Mouse (Mus musculus) skeletal muscle tissue, adult 2 months (tissue): ENCODE results near the gene Upp2.

Source experiments
- DNase-seq: peaks from one replicate; pipeline ENCODE4 v3.0.0-alpha.2; 2012; ENCODE audit warnings: low read depth, low spot score

Gene Upp2

DNA sequence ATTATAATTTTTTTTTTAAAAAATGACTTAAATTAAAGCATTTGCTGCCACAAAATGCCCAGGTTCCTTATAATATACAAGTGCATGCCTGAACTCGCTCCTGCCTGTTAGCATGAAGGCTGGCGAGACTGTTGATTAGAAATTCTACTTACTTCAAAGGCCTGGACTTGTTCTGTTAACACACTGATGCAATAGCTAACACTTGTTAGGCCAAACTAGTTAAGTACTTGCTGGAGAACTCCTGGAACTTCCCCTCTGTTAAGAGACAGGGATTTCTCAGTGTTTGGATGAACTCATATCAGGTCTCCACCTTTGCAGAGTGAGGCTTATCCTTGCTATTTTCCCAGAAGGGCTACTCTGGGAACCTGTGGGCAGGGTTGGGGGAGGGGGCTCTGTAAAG is 105.4 kb downstream of the Upp2 start:
- DNase-seq, result no peak

DNA sequence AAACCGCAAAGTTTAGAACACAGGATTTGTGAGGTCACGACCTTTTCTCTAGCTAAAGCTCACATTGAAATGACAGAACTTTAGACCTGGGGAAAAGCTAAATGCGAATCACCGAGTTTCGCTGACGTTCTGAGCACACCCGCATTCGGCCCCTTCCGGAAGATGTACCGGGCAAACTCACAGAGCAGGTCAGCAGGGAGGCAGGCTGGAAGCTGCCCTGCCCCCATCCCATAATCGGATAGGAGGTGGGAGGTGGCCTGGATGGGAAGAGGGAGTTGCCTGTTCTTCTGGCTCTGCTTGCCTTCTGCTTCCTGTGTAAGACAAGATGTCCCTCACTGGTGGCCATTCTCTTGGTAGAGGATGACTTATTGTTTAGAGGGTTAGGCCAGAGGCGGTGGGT is 112.9 kb downstream of the Upp2 start:
- no peak for DNase-seq

DNA sequence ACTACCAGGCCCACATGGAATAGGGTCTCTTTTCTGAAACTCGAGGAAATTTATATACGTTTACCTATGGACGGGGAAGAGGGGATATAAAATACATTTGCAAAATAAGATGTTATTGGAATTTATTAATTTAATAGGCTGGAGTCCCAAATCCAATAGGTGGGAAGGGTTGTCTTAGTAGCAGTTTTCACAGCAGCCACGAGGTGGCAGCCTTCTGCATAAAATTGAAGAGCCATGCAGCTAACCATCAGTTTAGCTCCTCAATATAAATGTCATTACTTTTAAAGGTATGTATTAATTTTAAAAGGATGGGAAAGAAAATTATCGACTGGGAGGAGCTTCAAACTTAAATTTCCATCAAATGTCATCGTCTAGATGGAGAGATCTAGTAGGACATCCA is 113.7 kb downstream of the Upp2 start:
- peak; percentile 23 for DNase-seq

DNA sequence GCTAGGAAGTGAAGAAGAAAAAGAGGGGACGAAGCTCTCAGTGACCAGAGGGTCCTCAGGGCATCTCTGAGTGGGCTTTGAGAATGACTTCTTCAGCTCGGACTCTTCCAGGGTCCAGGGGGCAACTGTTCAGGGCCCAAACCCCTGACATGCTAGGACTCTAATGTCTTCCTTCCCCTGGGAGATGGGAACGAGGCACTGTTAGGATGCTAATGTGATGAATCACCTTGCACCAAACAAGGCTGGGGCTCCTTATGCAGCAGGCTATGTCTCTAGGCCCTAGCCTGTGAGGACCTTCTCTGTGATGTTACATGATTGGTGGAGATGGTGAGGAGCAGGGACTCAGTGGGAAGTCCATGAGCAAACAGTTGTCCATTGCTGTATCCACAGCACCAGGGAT is 114.3 kb downstream of the Upp2 start:
- DNase-seq, result no peak

DNA sequence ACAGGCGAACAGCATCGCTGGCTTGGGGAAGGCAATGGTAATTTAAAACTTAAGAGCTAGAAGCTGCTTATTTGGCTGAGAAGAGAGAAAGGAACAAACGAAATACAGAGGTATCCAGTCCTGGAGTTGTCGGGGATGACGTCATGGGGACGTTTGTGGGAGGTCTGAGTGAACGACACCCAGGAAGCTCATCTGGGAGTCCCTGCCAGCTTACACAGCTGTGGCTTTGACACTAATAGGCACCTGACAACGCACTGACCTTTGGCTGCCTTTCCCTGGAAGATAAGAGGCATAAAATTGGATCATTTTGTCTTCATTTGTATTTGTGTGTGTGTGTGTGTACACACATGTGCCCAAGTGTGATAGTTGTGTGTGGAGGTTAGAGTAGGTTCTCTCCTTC is 130.4 kb downstream of the Upp2 start:
- DNase-seq, result no peak

DNA sequence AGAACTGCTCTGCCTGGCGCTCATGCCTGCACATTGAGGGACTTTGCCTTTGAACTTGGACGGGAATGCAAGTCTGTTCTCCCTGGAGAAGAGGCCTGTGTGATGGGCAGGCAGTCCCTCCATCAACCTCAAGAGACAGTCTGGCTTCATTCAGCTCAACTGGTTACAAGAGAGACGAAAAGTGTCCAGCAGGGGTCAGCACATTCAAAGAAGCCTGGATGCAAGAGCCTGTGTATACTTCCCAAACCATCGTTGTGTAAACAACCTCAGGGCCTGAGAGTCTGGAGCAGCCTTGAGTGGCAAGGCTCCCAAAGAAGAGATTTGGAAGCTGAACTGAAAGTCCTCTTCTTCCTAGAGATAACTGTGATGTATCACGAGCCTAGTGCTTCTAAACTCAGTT is 132.8 kb downstream of the Upp2 start:
- peak; percentile 58 for DNase-seq

DNA sequence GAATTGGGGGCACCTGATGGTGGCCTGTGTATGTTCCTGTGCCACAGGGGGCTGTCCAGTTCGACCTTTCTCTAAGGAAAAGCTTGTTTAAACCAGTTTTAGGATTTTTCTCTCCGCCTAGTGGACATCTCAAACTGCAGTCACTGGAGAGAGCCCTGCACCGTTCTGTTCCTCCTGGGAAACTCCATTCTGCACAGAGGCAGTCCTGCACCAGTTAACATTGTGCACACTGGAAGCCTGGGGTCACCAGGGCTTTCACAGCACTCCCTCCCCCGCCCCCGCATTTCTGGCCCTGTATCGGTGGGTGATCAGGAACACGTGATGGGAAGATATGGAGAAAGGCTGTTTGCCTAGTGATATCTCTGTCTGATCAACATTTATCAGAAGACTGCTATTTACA is 133.3 kb downstream of the Upp2 start:
- DNase-seq, result no peak

DNA sequence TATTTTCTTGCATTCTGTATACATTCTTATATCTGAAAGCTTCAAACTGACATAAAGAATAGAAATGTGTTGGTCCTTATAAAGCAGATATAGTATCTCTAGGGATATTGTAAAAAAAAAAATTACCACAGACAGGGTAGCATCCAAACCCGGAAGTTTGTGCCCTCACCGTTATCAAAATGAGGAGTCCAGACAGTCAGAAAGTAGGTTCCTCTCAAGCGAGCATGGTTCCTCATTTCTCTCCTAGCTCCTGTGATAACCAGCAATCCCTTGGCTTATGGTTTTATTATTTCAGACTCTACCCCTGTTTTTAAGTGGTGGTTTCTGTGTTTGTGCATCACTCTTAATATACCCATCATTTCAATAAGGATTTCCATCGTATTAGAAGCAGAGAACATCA is 134.5 kb downstream of the Upp2 start:
- DNase-seq, result no peak

DNA sequence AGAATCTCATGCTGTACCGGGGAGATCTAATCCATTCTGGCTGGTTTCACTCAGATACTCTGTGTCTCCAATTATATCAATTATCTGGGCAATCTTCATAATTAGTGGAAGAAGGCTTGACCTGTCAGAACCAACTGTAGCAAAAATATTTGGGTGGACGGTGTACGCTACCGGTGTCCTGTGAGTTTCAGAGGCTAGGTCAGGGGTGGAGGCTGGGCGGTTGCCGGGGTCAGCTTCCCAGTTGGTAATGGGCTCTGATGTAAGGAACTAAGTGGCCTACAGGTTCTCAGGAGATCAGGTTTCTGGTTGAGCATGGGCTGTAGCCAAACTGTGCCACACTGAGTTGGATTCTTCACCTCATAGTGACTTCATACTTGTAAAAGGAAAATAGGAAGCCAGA is 136.1 kb downstream of the Upp2 start:
- DNase-seq, result peak; percentile 58

DNA sequence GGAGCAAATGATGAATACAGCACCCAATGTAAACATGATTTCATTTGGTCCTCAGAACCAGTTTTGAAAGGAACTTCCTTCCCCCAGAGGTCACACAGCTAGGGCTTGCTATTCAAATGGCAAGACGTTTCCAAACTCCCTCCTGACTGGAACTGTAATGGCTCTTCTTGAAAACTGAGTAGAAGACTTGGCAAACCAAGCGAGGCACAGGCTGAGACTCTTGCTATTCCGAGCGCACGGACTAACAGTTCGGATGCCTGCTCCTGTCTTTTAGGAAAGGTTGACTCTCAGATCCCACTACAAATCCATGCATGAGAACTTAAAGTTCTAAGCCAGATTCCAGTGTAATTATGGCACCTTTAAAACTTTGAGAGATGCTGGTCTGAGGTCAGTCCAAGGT is 136.5 kb downstream of the Upp2 start:
- DNase-seq, result peak; percentile 67

DNA sequence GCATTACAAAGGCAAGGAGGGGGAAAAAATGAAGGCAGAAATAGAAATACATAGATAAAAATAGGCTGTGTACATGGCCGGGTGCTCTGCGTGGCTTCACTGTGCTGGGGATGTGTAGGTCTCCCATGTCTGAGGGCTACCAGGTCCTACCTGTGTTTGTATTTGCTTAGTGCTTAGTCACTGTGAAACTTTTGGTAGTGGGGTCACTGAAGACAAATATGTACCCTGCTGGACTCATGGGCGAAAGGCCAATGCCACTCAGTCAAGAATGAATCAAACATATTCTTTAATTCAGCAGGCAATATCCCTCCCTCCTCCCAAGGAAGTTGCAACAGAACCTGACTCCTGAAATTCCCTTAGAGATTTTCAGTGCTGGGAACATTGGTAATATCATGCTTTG is 137.5 kb downstream of the Upp2 start:
- DNase-seq, result no peak

DNA sequence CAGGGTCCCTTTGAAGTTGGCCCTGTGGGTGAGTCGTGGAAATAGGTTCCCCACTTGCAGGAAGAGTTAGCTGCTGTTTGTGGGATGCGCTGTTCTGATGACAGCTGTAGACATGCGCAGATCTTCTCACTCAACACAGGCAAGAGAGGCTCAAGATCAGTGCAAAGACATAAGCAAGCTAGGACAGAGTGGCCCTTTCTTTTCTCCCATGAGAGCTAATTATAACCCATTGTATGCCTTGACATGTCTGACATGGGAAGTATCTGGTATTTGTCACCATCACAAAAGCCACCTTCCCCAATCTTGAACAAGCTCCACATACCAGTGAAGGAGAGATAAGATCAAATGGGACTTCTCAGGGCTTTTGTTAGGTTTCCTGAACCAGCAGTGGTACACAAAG is 140.6 kb downstream of the Upp2 start:
- no peak for DNase-seq

DNA sequence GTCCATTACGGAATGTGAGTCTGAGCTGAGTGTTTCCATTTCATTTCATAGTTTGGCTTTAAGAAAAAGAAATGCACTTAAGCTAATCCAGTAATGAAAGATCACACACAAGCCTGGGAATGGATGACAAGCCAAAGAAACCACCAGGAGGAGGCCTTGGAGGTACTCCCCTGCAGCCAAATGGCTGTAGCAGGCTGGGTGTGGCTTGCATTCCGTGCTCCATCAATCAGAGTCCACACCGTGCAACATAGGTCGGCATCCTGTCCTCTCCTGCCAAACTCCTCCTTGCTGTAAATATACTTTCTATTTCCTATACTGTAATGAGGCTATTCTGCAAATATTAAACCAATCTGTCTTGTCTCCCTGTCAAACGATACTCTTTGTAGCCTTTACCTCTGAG is 143.1 kb downstream of the Upp2 start:
- DNase-seq, result no peak

DNA sequence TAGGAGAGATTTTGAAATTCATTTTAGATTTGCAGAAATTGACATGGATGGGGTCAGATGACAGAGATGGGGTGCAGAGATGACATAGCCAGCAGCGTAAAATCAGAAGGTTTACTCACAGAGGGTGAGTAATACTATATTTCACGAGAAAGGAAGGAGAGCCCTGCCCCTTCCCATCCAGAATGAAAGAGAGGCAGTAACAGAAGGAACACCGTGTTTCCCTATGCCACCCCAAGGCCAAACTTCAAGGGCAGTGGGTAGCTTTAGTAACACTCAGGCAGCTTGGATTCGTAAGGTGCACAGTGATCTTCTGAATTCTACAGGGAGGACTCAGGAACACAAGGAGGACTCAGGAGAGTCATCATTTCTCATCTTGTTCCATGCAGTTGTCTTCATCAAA is 144.0 kb downstream of the Upp2 start:
- DNase-seq, result no peak

DNA sequence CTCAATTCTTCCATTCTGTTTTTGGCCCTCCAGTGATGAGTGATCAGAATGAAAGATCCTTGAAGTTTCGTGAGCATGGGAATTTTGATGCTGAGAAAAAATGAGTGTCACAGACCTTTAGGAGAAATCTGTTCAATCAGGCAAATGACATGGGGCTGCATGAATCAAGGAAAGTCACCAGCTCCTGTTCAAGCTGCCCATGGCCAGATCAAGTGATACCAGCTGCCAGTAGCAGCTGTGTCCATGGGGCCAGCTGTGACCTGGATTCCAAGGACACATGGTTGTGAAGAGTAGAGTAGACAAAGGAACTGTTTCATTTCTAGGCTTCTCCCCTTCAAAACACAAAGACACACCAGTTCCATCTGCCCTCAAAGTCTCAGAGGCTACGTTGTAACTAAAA is 144.4 kb downstream of the Upp2 start:
- DNase-seq, result peak; percentile 71

DNA sequence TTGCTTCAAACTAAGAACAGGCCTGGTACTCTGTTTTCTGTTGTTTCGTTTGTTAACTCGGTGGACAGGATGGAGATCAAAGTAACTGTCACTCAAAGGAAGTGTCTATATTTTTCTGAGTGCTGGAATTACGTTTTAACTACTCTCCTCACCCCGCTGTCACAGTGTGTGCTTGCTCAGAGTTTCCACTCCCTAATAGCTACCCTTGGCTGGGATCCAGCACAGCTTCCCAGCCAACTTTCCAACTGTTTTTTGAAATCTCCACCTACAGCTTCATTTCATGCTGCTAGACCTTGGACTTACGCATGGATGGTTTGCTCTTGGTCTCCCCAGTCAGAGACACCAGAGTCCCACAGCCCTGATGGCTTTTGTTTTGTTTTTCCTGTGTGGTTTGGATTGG is 144.8 kb downstream of the Upp2 start:
- DNase-seq, result peak; percentile 77

DNA sequence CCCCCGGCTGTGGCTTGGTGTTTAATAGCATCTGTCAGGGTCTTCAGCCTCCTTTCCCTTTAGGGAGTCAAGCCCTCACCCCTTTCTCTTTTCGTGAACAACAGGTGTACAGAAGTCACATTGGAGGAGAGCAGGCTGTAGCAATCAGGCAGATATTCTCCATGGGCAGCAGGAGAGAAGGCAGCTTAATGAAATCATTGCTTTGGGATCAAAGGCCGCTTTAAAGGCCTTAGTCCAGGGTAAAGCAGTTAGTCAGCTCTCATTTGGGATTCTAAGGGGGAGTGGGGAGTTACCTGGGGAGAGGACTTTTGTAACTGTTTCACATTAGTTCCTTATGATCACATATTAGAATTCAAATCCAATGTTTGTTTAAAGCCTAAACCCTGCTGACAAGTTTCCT is 150.8 kb downstream of the Upp2 start:
- no peak for DNase-seq

DNA sequence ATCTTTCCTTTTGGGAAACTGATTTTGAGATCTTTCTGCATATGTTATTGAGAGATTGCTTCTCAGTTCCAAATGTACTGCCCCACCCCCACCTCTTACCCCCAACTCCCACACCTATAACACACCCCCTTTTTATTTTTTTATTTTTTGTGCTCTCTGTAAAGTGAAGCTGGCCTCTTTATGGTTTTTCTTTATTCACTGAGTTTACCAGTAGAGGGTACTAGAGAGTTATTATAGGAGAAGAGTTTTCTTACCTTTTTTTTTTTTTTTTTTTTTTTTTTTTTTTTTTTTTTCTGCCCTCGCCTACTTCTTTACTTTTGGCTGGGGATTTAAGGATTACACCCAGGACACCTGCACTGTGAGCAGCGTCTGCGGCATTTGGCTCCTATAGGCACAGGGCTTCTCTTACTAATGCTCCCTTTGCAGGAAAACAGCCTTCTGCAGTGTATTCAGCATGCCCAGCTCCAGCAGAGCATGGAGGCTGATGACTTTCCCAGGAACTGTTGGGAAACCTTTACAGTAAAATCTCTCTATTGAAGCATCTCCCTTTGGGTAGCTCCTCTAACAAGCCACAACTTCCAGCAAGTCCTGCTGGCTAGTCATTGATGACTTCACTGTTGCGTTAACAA is 170.2 kb downstream of the Upp2 start:
- DNase-seq, result no peak

DNA sequence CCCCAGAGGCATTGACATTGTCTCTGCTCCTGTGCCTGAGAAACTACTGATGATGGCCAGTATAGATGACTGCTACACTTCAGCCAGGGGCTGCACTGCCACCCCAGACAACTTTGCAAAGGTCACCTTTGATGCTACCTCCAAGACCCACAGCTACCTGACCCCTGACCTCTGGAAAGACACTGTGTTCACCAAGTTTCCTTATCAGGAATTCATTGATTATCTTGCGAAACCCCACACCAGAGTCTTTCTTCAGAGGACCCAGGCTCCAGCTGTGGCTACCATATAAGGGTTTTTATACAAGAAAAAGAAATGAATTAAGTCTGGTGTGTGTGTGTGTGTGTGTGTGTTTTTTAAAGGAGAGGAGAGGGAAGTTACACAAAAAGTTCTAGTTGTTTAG is 174.1 kb downstream of the Upp2 start:
- DNase-seq, result no peak

DNA sequence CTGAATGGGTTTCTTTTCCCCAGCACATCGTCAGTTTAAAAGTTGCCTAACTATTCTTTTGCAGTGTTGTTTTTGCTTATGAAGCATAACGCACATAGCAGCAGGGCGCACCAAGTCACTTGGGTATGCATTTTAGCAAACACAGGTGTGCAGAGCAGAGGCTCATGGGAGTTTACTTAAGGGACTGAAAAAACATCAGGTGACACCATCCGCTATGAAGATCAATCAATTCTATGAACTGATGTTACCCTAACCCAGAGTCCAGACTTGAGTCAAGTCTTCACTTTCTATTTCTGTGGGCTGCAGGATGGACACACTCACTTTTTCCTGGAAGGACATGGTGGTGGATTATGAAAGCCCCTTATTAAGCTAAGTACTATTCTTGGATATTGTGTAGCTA is 174.9 kb downstream of the Upp2 start:
- DNase-seq, result no peak

DNA sequence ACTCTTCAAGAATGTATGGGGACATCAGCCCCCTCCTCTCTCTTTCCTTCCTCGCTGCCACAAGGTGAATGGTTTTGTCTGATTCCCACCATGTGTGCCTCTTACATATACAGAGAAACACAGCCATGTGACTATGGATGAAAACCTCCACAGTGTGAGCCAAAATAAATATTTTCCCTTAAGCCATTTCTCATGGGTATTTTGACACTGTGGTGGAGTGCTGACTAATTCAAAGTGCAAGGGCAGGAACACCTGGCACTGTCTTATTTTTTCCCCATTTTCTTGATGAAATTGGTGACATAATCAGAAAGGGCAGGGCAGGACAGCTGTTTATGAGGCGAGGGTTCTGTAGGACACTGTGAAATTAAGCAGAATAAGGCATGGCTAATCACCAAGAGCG is 176.3 kb downstream of the Upp2 start:
- DNase-seq, result no peak

DNA sequence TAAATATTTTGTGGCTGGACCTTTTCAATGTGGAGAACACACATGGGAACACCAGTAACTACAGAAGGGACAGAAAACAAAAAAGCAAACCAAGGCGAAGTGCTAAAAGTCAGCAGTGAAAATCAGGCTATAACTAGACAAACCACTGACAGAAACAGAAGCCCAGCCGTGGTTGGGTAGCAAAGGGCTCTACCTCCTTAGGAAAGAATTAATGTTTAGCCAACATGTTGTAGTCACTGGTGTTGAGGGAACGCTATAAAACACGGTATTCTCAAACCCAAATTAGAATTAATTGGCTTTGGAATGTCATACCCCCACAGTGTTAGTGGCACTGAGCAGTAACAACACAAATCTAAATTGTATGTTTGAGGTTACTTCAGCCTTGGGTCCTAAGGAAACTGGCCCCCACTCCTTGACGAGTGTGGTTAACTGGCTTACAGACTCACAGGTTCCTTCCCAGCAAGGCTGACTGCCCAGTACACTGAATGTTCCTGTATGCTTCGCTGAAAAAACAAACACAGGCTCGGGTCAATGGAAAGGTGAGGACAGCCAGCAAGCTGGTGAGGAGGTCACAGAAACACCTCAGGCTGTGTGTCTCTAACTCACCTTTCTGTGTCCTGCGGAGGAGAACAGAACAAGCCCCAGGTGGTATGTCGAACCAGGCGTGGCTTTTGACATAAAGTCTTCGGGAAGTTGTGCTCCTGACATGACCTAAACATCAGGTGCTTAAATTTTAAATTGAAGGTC is 180.6 kb downstream of the Upp2 start:
- no peak for DNase-seq

DNA sequence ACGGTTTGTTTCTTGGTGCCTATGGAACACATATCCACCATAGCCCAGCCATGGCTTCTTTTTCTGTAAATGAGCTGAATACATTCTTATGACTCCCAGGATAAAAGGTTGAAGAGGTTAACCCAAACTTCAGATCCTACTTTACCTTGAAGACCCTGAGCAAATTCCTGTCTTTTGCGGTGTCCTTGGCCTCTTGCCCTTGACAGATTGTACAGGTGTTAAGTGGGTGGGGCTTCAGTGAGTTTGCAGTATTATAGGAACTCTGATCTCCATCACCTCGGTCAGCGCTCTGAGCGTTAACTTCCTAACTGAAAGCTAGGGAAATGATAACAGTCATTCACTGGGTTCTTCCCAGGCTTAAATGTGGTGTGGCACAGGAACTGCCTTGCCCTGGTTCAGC is 181.2 kb downstream of the Upp2 start:
- no peak for DNase-seq

DNA sequence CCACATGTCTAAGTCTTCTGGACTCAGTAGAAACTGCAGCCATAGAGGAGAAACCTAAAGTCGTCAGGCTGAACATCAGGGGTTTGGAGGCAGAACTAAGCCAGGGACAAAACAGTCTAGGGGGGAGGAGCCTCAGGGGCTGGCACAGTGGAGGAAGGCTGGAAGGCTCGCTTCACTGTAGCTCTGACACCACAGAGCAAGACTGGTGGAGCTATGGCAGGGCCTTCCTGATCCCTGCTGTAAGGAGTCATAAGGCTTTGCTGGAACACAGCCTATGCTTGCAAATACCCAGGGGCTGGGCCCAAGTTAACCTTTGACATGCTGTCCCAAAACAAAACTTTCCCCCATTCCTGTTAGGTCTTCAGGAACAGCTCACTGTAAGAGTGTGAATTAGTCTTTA is 185.8 kb downstream of the Upp2 start:
- no peak for DNase-seq
